Mouse (Mus musculus) hindbrain, embryonic 16.5 days (tissue): ENCODE results near the gene Map3k3. TPM values are rescaled to one million over a fixed set of nuclear protein-coding genes. Genes with fewer than 3 reads are reported as not detected.

Experiments used
- ATAC-seq: fragments of 200-750 bp; cut with Nextera tagmentation; 2 replicates; pipeline ENCODE4 v1.8.0; 2017; ENCODE audit warnings: moderate TSS enrichment, moderate library complexity
- H3K27ac ChIP-seq: fragments of 300-500 bp; sonication (generic); 2 replicates; pipeline ENCODE4 v1.5.1; 2014; ENCODE audit warnings: low read depth, mild to moderate bottlenecking, control low read depth, low read length, moderate library complexity
- H3K27me3 ChIP-seq: fragments of 300-500 bp; sonication (generic); replicated peaks from 2 replicates; pipeline ENCODE4 v1.6.1; 2014; ENCODE audit warnings: low read length; ENCODE audit not compliant: control insufficient read depth, insufficient read depth
- H3K36me3 ChIP-seq: fragments of 300-500 bp; sonication (generic); 2 replicates; pipeline ENCODE4 v1.6.1; 2014; ENCODE audit warnings: mild to moderate bottlenecking, low read length, moderate library complexity, mixed read lengths; ENCODE audit not compliant: control insufficient read depth, insufficient read depth
- H3K4me1 ChIP-seq: fragments of 300-500 bp; sonication (generic); 2 replicates; pipeline ENCODE4 v1.6.1; 2014; ENCODE audit warnings: low read depth, low read length; ENCODE audit not compliant: control insufficient read depth, insufficient read depth
- H3K4me2 ChIP-seq: fragments of 300-500 bp; sonication (generic); 2 replicates; pipeline ENCODE4 v1.6.1; 2014; ENCODE audit warnings: mild to moderate bottlenecking, low read length, control low read depth, moderate library complexity
- H3K4me3 ChIP-seq: fragments of 300-500 bp; sonication (generic); 2 replicates; pipeline ENCODE4 v1.5.1; 2014; ENCODE audit warnings: mild to moderate bottlenecking, low read length, control low read depth, moderate library complexity
- H3K9ac ChIP-seq: fragments of 300-500 bp; sonication (generic); 2 replicates; pipeline ENCODE4 v1.6.1; 2014; ENCODE audit warnings: low read depth, mild to moderate bottlenecking, control low read depth, low read length, moderate library complexity
- H3K9me3 ChIP-seq: fragments of 300-500 bp; sonication (generic); 2 replicates; pipeline ENCODE4 v1.6.1; 2014; ENCODE audit warnings: mild to moderate bottlenecking, low read length, moderate library complexity; ENCODE audit not compliant: control insufficient read depth
- WGBS: fragments of 180-500 bp; shearing (Covaris S2); extraction: QIAGEN DNeasy Blood & Tissue Kit; methylation state at CpG from one replicate; pipeline ENCODE4 v1.1.7; 2014; 5-methylcytosine and 5-hydroxymethylcytosine counted together
- polyA plus RNA-seq: library from polyadenylated mRNA; unstranded; fragments of >200 nt; fragmentation: Nextera tagmentation; extraction: Ambion mirVana; gene quantifications from 2 replicates; pipeline ENCODE4 v1.2.1, GENCODE M21; 2015

Gene Map3k3
- polyA plus RNA-seq = 6.2 and 11.9 TPM in 2 replicates

DNA sequence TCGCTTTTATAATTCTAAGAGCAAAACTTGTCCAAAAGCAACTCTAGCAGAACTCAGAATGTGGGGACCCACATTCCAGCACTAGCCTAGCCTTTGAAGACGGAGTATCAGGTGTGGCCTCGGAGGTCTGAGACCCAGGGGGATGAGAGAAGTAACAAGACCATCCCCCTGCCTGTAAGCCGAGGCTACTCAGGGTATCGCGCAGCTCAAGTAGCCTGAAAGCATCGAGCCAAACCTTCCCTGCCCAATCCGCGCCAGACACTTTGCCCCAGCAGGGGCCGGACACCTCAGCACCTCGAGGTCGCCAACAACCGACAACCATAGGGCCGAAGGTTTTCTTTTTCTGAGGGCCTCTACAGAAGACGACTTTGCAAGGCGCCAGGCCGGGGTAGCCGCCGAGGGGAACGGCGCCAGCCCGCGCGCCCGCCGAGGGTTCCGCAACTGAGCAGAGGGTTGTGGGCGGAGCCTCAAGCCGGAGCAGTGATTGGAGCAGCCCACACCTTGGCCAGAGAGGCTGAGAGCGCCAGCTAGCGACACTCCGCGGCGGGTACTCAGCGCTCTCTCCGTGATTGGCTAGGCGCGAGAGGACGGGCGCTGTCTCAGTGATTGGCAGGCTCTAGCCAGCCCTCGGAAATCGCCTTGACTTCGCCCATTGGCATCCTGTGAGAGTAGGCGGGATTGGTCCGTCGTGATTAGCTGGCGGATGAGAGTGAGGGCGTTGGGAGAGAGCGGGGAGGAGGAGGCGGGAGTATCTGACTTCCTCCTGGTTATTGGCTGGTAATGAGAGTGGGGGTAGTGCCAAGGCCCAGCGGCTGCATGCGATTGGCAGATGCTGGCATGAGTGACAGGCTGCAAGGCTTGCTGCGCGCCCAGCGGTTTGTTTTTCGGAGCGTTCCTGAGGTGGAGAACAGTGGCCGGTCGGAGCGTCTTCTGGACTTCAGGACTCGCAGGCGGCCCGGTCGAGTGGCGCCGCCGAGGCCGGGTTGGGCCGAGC lies at the start of gene Map3k3:
Gene Map3k3, plus strand, starts transcription at position 906 of the 994 bp plus-strand sequence.
- peak within 1 kb of the TSS; percentile 85 for H3K4me2 ChIP-seq
- peak; percentile 99 for ATAC-seq

DNA sequence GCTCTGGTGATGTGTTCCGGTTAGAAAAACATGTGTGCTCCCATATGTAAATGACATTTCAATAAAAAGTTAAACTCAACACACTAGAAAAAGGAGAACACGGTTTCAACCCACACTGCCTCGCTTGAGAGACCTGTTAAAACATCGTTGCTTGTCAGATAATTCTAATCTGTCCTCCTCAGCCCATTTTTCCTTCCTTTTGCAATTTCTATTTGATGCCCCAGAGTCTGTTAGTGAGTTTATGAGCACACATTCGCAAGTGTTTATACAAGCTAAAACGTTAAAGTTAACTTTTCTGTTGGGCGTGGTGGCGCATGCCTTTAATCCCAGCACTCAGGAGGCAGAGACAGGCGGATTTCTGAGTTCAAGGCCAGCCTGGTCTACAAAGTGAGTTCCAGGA lies 49.4 kb upstream of the Map3k3 start:
- ATAC-seq = no peak
- H3K4me3 ChIP-seq = no peak overlapping the region
- H3K9ac ChIP-seq = no peak overlapping the region
- H3K36me3 ChIP-seq = no peaks in the 10 kb centered on the region
- no peak overlapping the region for H3K27ac ChIP-seq
- no peak overlapping the region for H3K4me2 ChIP-seq
- no peaks in the 10 kb centered on the region for H3K27me3 ChIP-seq
- peaks cover 28% of the 10 kb centered on the region for H3K4me1 ChIP-seq
- no peaks in the 10 kb centered on the region for H3K9me3 ChIP-seq
- 91% methylated on average over 9 of the region's 9 CpGs for WGBS

More for the DNA sequence above, at the start of gene Map3k3:
- H3K9ac ChIP-seq = peak within 1 kb of the TSS; percentile 94
- H3K4me1 ChIP-seq = peaks cover 10% of the 10 kb centered on the region
- H3K27ac ChIP-seq = peak within 1 kb of the TSS; percentile 97
- H3K27me3 ChIP-seq = no peaks in the 10 kb centered on the region
- peak within 1 kb of the TSS; percentile 99 for H3K4me3 ChIP-seq
- no peaks in the 10 kb centered on the region for H3K9me3 ChIP-seq
- no peaks in the 10 kb centered on the region for H3K36me3 ChIP-seq
- WGBS = under 1% methylated on average over 69 of the region's 69 CpGs

DNA sequence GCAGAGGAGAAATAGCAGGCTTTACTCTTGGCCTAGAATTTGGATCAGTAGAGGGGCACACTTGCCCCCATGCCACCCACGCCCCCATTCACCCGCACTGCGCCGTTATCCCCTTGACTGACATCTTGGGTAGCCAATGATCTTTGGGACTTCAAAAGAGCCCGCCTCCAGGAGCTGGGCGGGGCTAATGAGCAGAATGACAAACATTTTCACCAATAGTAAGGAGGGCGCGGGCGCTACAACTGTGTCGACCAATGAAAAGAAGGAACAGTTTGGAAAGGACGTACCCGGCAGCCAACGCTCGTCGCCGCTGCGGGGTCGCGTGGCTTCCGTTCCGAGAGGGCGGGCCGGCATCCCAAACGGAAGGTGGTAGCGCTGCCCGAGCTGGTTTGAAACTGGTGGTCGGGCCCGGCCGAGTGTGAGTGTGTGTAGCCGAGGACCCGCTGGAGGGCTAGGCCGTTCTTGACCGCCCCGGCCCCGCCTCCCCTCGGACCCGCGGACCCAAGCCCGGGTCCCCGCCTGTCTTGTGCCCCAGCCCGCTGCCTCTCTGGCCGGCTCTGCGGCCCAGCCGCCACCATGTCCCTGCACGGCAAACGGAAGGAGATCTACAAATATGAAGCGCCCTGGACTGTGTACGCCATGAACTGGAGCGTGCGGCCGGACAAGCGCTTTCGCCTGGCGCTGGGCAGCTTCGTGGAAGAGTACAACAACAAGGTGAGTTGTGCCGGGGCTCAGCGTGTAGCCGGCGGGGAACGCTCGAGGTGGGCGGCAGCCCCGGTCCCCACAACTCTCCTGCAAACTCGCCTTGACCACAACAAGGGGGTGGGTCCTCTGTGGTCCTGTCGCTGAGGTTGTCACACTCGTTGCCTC lies 47.6 kb upstream of the Map3k3 start, which contains the start of gene Dcaf7:
Gene Dcaf7, plus strand, starts transcription at position 325 of the 870 bp plus-strand sequence.
- peak within 1 kb of the TSS; percentile 63 for H3K4me2 ChIP-seq
- WGBS = 0% methylated on average over 66 of the region's 66 CpGs
- peak within 1 kb of the TSS; percentile 92 for H3K9ac ChIP-seq
- H3K9me3 ChIP-seq = no peaks in the 10 kb centered on the region
- H3K36me3 ChIP-seq = no peaks in the 10 kb centered on the region
- no peaks in the 10 kb centered on the region for H3K27me3 ChIP-seq
- H3K4me1 ChIP-seq = peaks cover 28% of the 10 kb centered on the region
- ATAC-seq = peak; percentile 98
- H3K27ac ChIP-seq = peak within 1 kb of the TSS; percentile 96
- H3K4me3 ChIP-seq = peak within 1 kb of the TSS; percentile 89

DNA sequence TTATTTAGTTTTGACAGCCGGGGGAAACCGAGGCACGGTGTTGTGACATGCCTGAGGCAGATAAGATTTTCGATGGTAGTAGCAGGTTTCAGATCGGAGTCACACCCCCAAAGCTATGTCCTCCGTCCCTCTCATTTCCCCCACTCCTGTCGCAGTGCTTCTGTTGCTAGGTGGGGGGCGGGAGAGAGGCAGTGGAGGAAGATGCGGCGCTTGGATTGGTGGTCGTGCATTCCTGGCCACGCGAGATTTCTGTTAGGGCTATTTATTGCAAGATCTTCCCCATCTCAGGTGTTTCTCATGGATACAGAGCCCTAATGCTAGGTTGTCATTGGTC lies 47.0 kb upstream of the Map3k3 start:
- peak overlapping the region; percentile 92 for H3K9ac ChIP-seq
- WGBS = under 1% methylated on average over 13 of the region's 13 CpGs
- no peaks in the 10 kb centered on the region for H3K36me3 ChIP-seq
- peaks cover 28% of the 10 kb centered on the region for H3K4me1 ChIP-seq
- H3K27me3 ChIP-seq = no peaks in the 10 kb centered on the region
- peak; percentile 58 for ATAC-seq
- no peaks in the 10 kb centered on the region for H3K9me3 ChIP-seq
- H3K4me2 ChIP-seq = peak overlapping the region; percentile 63
- H3K27ac ChIP-seq = peak overlapping the region; percentile 96
- peak overlapping the region; percentile 89 for H3K4me3 ChIP-seq

DNA sequence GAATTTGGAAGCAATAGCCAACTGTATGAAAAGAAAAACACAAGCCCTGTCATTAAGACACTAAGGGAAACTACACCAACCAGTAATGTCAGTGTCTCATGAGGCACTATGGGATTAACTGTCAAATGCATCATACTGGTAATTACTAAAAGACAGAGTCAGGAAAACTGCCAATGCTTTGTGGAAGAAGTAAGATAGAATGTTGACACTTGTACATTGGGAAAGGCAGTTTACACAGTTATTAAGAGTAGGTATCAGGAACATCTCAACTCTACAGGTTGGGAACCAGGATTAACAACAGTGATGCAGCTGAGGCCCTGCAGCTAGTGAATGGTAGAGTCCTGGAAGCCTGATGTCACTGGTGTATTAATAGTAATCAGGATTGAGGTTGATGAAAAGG lies 40.1 kb upstream of the Map3k3 start:
- H3K4me1 ChIP-seq = peaks cover 4% of the 10 kb centered on the region
- no peak overlapping the region for H3K4me3 ChIP-seq
- no peak overlapping the region for H3K4me2 ChIP-seq
- no peak for ATAC-seq
- peaks cover 18% of the 10 kb centered on the region for H3K36me3 ChIP-seq
- H3K27me3 ChIP-seq = no peaks in the 10 kb centered on the region
- H3K9me3 ChIP-seq = no peaks in the 10 kb centered on the region
- H3K9ac ChIP-seq = no peak overlapping the region
- no peak overlapping the region for H3K27ac ChIP-seq

DNA sequence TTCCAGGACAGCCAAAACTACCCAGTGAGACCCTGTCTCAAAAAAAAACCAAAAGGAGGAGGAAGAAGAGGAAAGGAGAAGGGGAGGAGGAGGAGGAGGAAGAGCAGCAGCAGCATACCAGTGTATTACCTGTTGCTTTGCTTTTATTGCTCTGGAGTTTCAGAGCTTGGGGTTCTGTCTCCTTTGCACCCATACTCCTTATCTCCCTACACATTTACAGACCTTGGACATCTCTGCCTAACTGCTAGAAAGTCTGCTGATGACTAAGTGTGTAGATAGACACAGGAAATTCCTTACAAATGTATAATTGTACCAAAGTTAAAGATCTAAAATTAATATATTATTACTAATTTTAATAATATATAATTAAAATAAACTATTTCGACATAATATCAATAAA lies 39.2 kb upstream of the Map3k3 start:
- H3K9me3 ChIP-seq = no peaks in the 10 kb centered on the region
- no peaks in the 10 kb centered on the region for H3K27me3 ChIP-seq
- no peak overlapping the region for H3K4me3 ChIP-seq
- no peak for ATAC-seq
- no peak overlapping the region for H3K4me2 ChIP-seq
- no peak overlapping the region for H3K9ac ChIP-seq
- H3K36me3 ChIP-seq = peaks cover 23% of the 10 kb centered on the region
- no peak overlapping the region for H3K27ac ChIP-seq
- WGBS = 96% methylated on average over 1 of the region's 1 CpGs
- no peaks in the 10 kb centered on the region; the same call in 1 of the 2 replicates for H3K4me1 ChIP-seq

DNA sequence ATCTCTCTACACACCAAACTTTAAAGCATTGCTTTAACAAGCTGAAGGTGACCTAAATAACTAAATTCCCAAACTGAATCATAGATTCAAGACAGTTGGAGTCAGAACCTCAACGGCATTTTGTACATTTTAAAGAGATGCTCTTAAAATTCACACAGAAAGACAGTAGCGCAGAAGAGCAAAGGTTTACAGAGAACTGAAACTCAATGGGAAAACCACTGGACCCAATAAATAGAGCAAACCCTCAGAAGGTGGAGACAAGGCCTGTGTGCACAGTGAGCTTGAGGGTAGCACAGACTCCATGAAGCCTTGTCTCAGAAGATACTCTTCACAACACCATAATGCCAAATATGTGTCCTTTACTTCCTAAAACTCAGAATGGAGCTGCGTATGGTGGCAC lies 38.6 kb upstream of the Map3k3 start:
- WGBS = 97% methylated on average over 3 of the region's 3 CpGs
- Histone ChIP-seq H3K36me3 (peaks cover 25% of the 10 kb centered on the region), H3K9ac (no peak overlapping the region), H3K4me1 (no peaks in the 10 kb centered on the region), H3K27me3 (no peaks in the 10 kb centered on the region), H3K4me2 (no peak overlapping the region), H3K4me3 (no peak overlapping the region), H3K9me3 (no peaks in the 10 kb centered on the region), H3K27ac (no peak overlapping the region)
- ATAC-seq = no peak

DNA sequence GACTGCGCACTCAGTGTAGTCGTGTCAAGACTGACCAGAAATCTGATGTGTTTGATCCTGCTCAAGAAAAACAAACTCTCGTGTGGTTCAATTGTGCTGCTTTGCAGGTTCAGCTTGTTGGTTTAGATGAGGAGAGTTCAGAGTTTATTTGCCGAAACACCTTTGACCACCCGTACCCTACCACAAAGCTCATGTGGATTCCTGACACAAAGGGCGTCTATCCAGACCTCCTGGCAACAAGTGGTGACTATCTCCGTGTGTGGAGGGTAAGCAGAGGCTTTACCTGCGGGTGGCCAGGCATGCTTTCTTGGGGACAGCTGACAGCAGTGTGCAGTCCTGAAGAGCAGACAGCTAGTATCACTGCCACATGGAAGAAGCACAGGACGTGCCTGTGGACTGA lies 37.8 kb upstream of the Map3k3 start:
- Histone ChIP-seq H3K9me3 (no peaks in the 10 kb centered on the region), H3K27ac (no peak overlapping the region), H3K4me1 (no peaks in the 10 kb centered on the region), H3K36me3 (peaks cover 31% of the 10 kb centered on the region), H3K4me3 (no peak overlapping the region), H3K4me2 (no peak overlapping the region), H3K9ac (no peak overlapping the region), H3K27me3 (no peaks in the 10 kb centered on the region)
- WGBS = 88% methylated on average over 9 of the region's 9 CpGs
- no peak for ATAC-seq

DNA sequence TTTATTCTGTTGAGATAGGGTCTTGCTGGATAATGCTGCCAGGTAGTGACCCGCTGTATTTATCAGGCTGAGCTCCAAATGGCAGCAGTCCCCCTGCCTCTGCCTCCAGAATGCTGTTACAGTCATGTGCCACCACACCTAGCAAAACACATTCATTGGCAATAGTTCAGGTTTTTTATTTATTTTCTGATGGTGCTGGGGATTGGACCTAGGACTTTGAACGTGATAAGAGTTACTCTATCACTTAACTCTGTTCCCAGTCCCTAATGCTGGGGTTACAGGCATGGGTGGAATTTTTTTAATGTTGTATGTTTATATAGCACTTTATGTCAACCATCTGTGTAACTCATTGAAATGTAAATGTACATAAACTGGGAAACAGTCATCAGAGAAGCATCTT lies 30.5 kb upstream of the Map3k3 start:
- H3K9me3 ChIP-seq = no peaks in the 10 kb centered on the region
- peaks cover 60% of the 10 kb centered on the region for H3K36me3 ChIP-seq
- no peaks in the 10 kb centered on the region for H3K27me3 ChIP-seq
- no peak overlapping the region for H3K4me2 ChIP-seq
- no peak overlapping the region for H3K27ac ChIP-seq
- no peak overlapping the region for H3K4me3 ChIP-seq
- WGBS = 94% methylated on average over 2 of the region's 2 CpGs
- no peak for ATAC-seq
- H3K4me1 ChIP-seq = no peaks in the 10 kb centered on the region
- H3K9ac ChIP-seq = no peak overlapping the region
